Mouse (Mus musculus): ENCODE measurements around the gene Vmn1r121. TPM values are rescaled to one million over a fixed set of nuclear protein-coding genes. Genes with fewer than 3 reads are reported as not detected.

Vmn1r121 gene
- not detected for polyA plus RNA-seq (2014; fragmentation: Illumina TruSeq; extraction: RNeasy Lipid Tissue Mini Kit (QIAGEN cat#74804); ENCODE audit: low replicate concordance)

GRCm38 (mm10) chr7:21098413-21098812 is at the start of gene Vmn1r121:
Gene Vmn1r121, minus strand, starts transcription at chr7:21098513.

GRCm38 (mm10) chr7:21134028-21134427 is 35.7 kb upstream of the Vmn1r121 start, which contains the start of gene Vmn1r122:
Gene Vmn1r122, minus strand, starts transcription at chr7:21134128.

GRCm38 (mm10) chr7:21053684-21054083 is 44.6 kb downstream of the Vmn1r121 start, which contains the start of gene Vmn1r120:
Gene Vmn1r120, minus strand, starts transcription at chr7:21053784.

Other genes with a start within 250 kb of the Vmn1r121 start
- not detected for gene Vmn1r116, start 226.3 kb downstream of the Vmn1r121 start, polyA plus RNA-seq (2014; fragmentation: Illumina TruSeq; extraction: RNeasy Lipid Tissue Mini Kit (QIAGEN cat#74804); ENCODE audit: low replicate concordance)
- gene Vmn1r117, start 214.4 kb downstream of the Vmn1r121 start, polyA plus RNA-seq (2014; fragmentation: Illumina TruSeq; extraction: RNeasy Lipid Tissue Mini Kit (QIAGEN cat#74804); ENCODE audit: low replicate concordance) = not detected
- not detected for gene Vmn1r118, start 186.2 kb downstream of the Vmn1r121 start, polyA plus RNA-seq (2014; fragmentation: Illumina TruSeq; extraction: RNeasy Lipid Tissue Mini Kit (QIAGEN cat#74804); ENCODE audit: low replicate concordance)
- not detected for gene Vmn1r119, start 86.1 kb downstream of the Vmn1r121 start, polyA plus RNA-seq (2014; fragmentation: Illumina TruSeq; extraction: RNeasy Lipid Tissue Mini Kit (QIAGEN cat#74804); ENCODE audit: low replicate concordance)
- not detected for gene Vmn1r120, start 44.7 kb downstream of the Vmn1r121 start, polyA plus RNA-seq (2014; fragmentation: Illumina TruSeq; extraction: RNeasy Lipid Tissue Mini Kit (QIAGEN cat#74804); ENCODE audit: low replicate concordance)
- gene Vmn1r122, start 35.6 kb upstream of the Vmn1r121 start, polyA plus RNA-seq (2014; fragmentation: Illumina TruSeq; extraction: RNeasy Lipid Tissue Mini Kit (QIAGEN cat#74804); ENCODE audit: low replicate concordance) = not detected
- gene Vmn1r123, start 63.7 kb upstream of the Vmn1r121 start, polyA plus RNA-seq (2014; fragmentation: Illumina TruSeq; extraction: RNeasy Lipid Tissue Mini Kit (QIAGEN cat#74804); ENCODE audit: low replicate concordance) = not detected
- gene Gm5157, start 91.9 kb upstream of the Vmn1r121 start, polyA plus RNA-seq (2014; fragmentation: Illumina TruSeq; extraction: RNeasy Lipid Tissue Mini Kit (QIAGEN cat#74804); ENCODE audit: low replicate concordance) = not detected
- gene Vmn1r124, start 162.1 kb upstream of the Vmn1r121 start, polyA plus RNA-seq (2014; fragmentation: Illumina TruSeq; extraction: RNeasy Lipid Tissue Mini Kit (QIAGEN cat#74804); ENCODE audit: low replicate concordance) = not detected
- gene Vmn1r125, start 173.7 kb upstream of the Vmn1r121 start, polyA plus RNA-seq (2014; fragmentation: Illumina TruSeq; extraction: RNeasy Lipid Tissue Mini Kit (QIAGEN cat#74804); ENCODE audit: low replicate concordance) = not detected
- gene Vmn1r126, start 203.0 kb upstream of the Vmn1r121 start, polyA plus RNA-seq (2014; fragmentation: Illumina TruSeq; extraction: RNeasy Lipid Tissue Mini Kit (QIAGEN cat#74804); ENCODE audit: low replicate concordance) = not detected
- gene Vmn1r127, start 221.3 kb upstream of the Vmn1r121 start, polyA plus RNA-seq (2014; fragmentation: Illumina TruSeq; extraction: RNeasy Lipid Tissue Mini Kit (QIAGEN cat#74804); ENCODE audit: low replicate concordance) = not detected